Mouse (Mus musculus) neural tube, embryonic 11.5 days (tissue): ENCODE data around the gene Ino80d. TPM values are rescaled to one million over a fixed set of nuclear protein-coding genes. Genes with fewer than 3 reads are reported as not detected.

Source experiments
- ATAC-seq: fragments of 200-750 bp; cut with Nextera tagmentation; 2 replicates; pipeline ENCODE4 v1.8.0; 2017; ENCODE audit warnings: moderate number of reproducible peaks, mild to moderate bottlenecking, moderate TSS enrichment, moderate library complexity; ENCODE audit not compliant: insufficient read depth, low FRiP score, low TSS enrichment
- DNase-seq: peaks from one replicate; pipeline ENCODE4 v3.0.0-alpha.2; 2015; ENCODE audit warnings: low spot score
- H3K27ac ChIP-seq: fragments of 300-500 bp; sonication (generic); 2 replicates; pipeline ENCODE4 v1.5.1; 2014; ENCODE audit warnings: low read depth, mild to moderate bottlenecking, low read length
- H3K27me3 ChIP-seq: fragments of 300-500 bp; sonication (generic); 2 replicates; pipeline ENCODE4 v1.6.1; 2014; ENCODE audit warnings: mild to moderate bottlenecking, low read length, mixed read lengths; ENCODE audit not compliant: control insufficient read depth, insufficient read depth
- H3K36me3 ChIP-seq: fragments of 300-500 bp; sonication (generic); 2 replicates; pipeline ENCODE4 v1.6.1; 2014; ENCODE audit warnings: mild to moderate bottlenecking, low read length, moderate library complexity, mixed read lengths; ENCODE audit not compliant: control insufficient read depth, insufficient read depth
- H3K4me1 ChIP-seq: fragments of 300-500 bp; sonication (generic); 2 replicates; pipeline ENCODE4 v1.6.1; 2014; ENCODE audit warnings: low read length, mixed read lengths; ENCODE audit not compliant: control insufficient read depth, insufficient read depth
- H3K4me2 ChIP-seq: fragments of 300-500 bp; sonication (generic); 2 replicates; pipeline ENCODE4 v1.6.1; 2014; ENCODE audit warnings: low read depth, mild to moderate bottlenecking, moderate library complexity
- H3K4me3 ChIP-seq: fragments of 300-500 bp; sonication (generic); 2 replicates; pipeline ENCODE4 v1.5.1; 2014; ENCODE audit warnings: low read depth, low read length
- H3K9ac ChIP-seq: fragments of 300-500 bp; sonication (generic); 2 replicates; pipeline ENCODE4 v1.6.1; 2014; ENCODE audit warnings: mild to moderate bottlenecking, low read length
- H3K9me3 ChIP-seq: fragments of 300-500 bp; sonication (generic); 2 replicates; pipeline ENCODE4 v1.6.1; 2016; ENCODE audit warnings: low read length; ENCODE audit not compliant: control insufficient read depth
- WGBS: fragments of 180-500 bp; shearing (Covaris S2); extraction: QIAGEN DNeasy Blood & Tissue Kit; methylation state at CpG from one replicate; pipeline ENCODE4 v1.1.7; 2014; 5-methylcytosine and 5-hydroxymethylcytosine counted together
- polyA plus RNA-seq: library from polyadenylated mRNA; unstranded; fragments of >200 nt; fragmentation: Nextera tagmentation; extraction: Ambion mirVana; gene quantifications from 2 replicates; pipeline ENCODE4 v1.2.1, GENCODE M21; 2014

Gene Ino80d
- polyA plus RNA-seq, 1 experiment from 2014 or later, result 6.8 TPM

DNA sequence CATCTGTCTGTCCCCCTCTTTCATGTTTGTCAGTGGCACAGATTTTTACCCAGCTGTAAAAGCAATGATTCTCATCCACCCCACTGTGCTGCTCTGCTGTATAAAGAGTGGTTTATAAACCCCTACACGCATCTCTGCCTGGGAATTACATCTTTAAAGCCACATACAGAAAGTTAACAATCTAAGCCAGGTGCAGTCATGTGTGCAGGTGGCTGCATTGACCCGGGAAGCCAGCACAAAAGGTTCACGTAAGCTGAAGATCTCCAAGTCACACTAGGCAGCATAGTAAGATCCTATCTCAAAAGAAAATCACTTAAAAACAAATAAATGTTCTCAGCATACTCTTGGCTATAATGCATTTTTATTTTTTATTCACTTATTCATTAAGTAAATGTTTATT lies 14.8 kb upstream of the Ino80d start:
- no peaks in the 10 kb centered on the region for H3K4me1 ChIP-seq

GRCm38 (mm10) chr1:63126206-63126605 lies 11.7 kb upstream of the Ino80d start:
- no peaks in the 10 kb centered on the region for H3K4me1 ChIP-seq
- DNase-seq (no peak), ATAC-seq (no peak)
- 94% methylated on average over 3 of the region's 3 CpGs for WGBS
- H3K27me3 ChIP-seq, result no peaks in the 10 kb centered on the region
- H3K4me2 ChIP-seq, result no peak overlapping the region
- peaks cover 5% of the 10 kb centered on the region; the same call in 1 of the 2 replicates for H3K36me3 ChIP-seq
- no peak overlapping the region for H3K9ac ChIP-seq
- H3K4me3 ChIP-seq, result no peak overlapping the region
- H3K9me3 ChIP-seq, result no peaks in the 10 kb centered on the region
- no peak overlapping the region for H3K27ac ChIP-seq

More for the DNA sequence above, 14.8 kb upstream of the Ino80d start:
- ATAC-seq, result no peak
- H3K9me3 ChIP-seq, result no peaks in the 10 kb centered on the region
- H3K27me3 ChIP-seq, result no peaks in the 10 kb centered on the region
- no peak overlapping the region for H3K9ac ChIP-seq
- no peak overlapping the region for H3K4me2 ChIP-seq
- no peak overlapping the region for H3K4me3 ChIP-seq
- no peak for DNase-seq
- WGBS, result 56% methylated on average over 3 of the region's 3 CpGs
- H3K27ac ChIP-seq, result no peak overlapping the region
- H3K36me3 ChIP-seq, result peaks cover 2% of the 10 kb centered on the region; the same call in 1 of the 2 replicates

- no peaks in the 10 kb centered on the region for H3K27me3 ChIP-seq
- H3K4me3 ChIP-seq, result no peak overlapping the region
- no peak overlapping the region for H3K9ac ChIP-seq
- no peak overlapping the region for H3K4me2 ChIP-seq
- H3K4me1 ChIP-seq, result no peaks in the 10 kb centered on the region
- peaks cover 8% of the 10 kb centered on the region for H3K36me3 ChIP-seq
- H3K27ac ChIP-seq, result no peak overlapping the region
- 78% methylated on average over 6 of the region's 6 CpGs for WGBS
- DNase-seq (no peak), ATAC-seq (no peak)
- H3K9me3 ChIP-seq, result no peaks in the 10 kb centered on the region
These were observed 9.5 kb upstream of the Ino80d start for GRCm38 (mm10) chr1:63123823-63124450.

- ATAC-seq (no peak), DNase-seq (no peak)
- H3K27ac ChIP-seq, result no peak overlapping the region
- no peaks in the 10 kb centered on the region for H3K27me3 ChIP-seq
- H3K4me2 ChIP-seq, result no peak overlapping the region
- H3K4me3 ChIP-seq, result no peak overlapping the region
- H3K9me3 ChIP-seq, result no peaks in the 10 kb centered on the region
- H3K9ac ChIP-seq, result no peak overlapping the region
- peaks cover 8% of the 10 kb centered on the region for H3K36me3 ChIP-seq
- no peaks in the 10 kb centered on the region for H3K4me1 ChIP-seq
- 96% methylated on average over 6 of the region's 6 CpGs for WGBS
These were observed 7.5 kb upstream of the Ino80d start for GRCm38 (mm10) chr1:63122005-63122404.

GRCm38 (mm10) chr1:63120382-63120781 lies 5.9 kb upstream of the Ino80d start:
- no peak overlapping the region for H3K9ac ChIP-seq
- H3K27me3 ChIP-seq, result no peaks in the 10 kb centered on the region
- H3K36me3 ChIP-seq, result peaks cover 6% of the 10 kb centered on the region
- no peak overlapping the region for H3K4me2 ChIP-seq
- ATAC-seq (no peak), DNase-seq (no peak)
- H3K27ac ChIP-seq, result no peak overlapping the region
- 0 out of 2 replicates have a peak, but pooled peaks cover under 1% of the 10 kb centered on the region for H3K4me1 ChIP-seq
- H3K9me3 ChIP-seq, result no peaks in the 10 kb centered on the region
- 97% methylated on average over 2 of the region's 2 CpGs for WGBS
- no peak overlapping the region for H3K4me3 ChIP-seq

GRCm38 (mm10) chr1:63119675-63120074 lies 5.2 kb upstream of the Ino80d start:
- Histone ChIP-seq H3K9ac (no peak overlapping the region), H3K4me1 (0 out of 2 replicates have a peak, but pooled peaks cover 4% of the 10 kb centered on the region), H3K9me3 (no peaks in the 10 kb centered on the region), H3K36me3 (peaks cover 6% of the 10 kb centered on the region), H3K4me3 (no peak overlapping the region), H3K4me2 (no peak overlapping the region), H3K27ac (no peak overlapping the region), H3K27me3 (no peaks in the 10 kb centered on the region)
- DNase-seq (no peak), ATAC-seq (no peak)
- 93% methylated on average over 4 of the region's 4 CpGs for WGBS

DNA sequence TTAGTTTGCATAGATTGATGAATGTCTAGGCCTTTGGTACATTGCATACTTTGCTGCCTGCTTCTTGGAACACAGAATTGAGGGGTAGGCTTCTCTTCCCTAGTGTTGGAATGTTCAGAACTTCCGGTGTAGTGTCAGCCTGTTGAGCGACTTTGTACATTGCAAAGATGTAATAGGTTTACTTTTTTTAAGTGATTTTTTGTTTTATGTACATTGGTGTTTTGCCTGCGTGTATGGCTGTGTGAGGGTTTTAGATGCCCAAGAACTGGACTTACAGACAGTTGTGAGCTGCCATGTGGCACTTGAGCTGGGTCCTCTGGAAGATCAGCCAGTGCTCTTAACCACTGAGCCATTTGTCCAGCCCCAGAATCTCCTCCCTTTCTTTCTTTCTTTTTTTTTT lies 1.1 kb upstream of the Ino80d start:
- peak overlapping the region; percentile 98 for H3K4me3 ChIP-seq
- H3K4me1 ChIP-seq, result peaks cover 10% of the 10 kb centered on the region; the same call in 1 of the 2 replicates
- peak overlapping the region; percentile 91 for H3K4me2 ChIP-seq
- DNase-seq (no peak), ATAC-seq (no peak)
- H3K36me3 ChIP-seq, result peaks cover under 1% of the 10 kb centered on the region; the same call in 1 of the 2 replicates
- H3K27me3 ChIP-seq, result no peaks in the 10 kb centered on the region
- peak overlapping the region; percentile 35; the same call in 1 of the 2 replicates for H3K9ac ChIP-seq
- 60% methylated on average over 3 of the region's 3 CpGs for WGBS
- no peak overlapping the region for H3K27ac ChIP-seq
- no peaks in the 10 kb centered on the region for H3K9me3 ChIP-seq

GRCm38 (mm10) chr1:63115096-63115495 lies 629 bp upstream of the Ino80d start:
- DNase-seq (no peak), ATAC-seq (no peak)
- Histone ChIP-seq H3K36me3 (no peaks in the 10 kb centered on the region), H3K27ac (no peak overlapping the region), H3K4me1 (peaks cover 14% of the 10 kb centered on the region; the same call in 1 of the 2 replicates), H3K9me3 (no peaks in the 10 kb centered on the region), H3K4me2 (peak overlapping the region; percentile 91), H3K27me3 (no peaks in the 10 kb centered on the region), H3K4me3 (peak overlapping the region; percentile 98), H3K9ac (peak overlapping the region; percentile 35; the same call in 1 of the 2 replicates)
- 35% methylated on average over 4 of the region's 4 CpGs for WGBS
